In genomic region chr11:80079751-80080150, GRCm38 (mm10) we compare ENCODE assay signal across 8 mouse cellular contexts. TPM values are rescaled to one million over a fixed set of nuclear protein-coding genes. Genes with fewer than 3 reads are reported as not detected.
A peak's percentile ranks its signal among the peaks of the same experiment; 100 is the strongest.
DNase-seq lines count a peak whose midpoint lies in the region; ATAC-seq and TF ChIP-seq lines count a peak whose summit lies in the region.

No protein-coding gene starts in this region.

- H3K4me2 ChIP-seq in heart, postnatal 0 days (ENCODE audit: low read depth, low read length) = peak overlapping the region; percentile 68
- peak overlapping the region; percentile 81 for H3K4me2 ChIP-seq in liver, embryonic 16.5 days (ENCODE audit: low read depth, low read length)

- peaks cover 37% of the 10 kb centered on the region for H3K36me3 ChIP-seq in E14TG2a.4 (ENCODE audit: insufficient read depth, low read length)
- 0 out of 2 replicates have a peak, but pooled peaks cover 3% of the 10 kb centered on the region for H3K36me3 ChIP-seq in heart, postnatal 0 days (replicated peaks; ENCODE audit: control insufficient read depth, insufficient read depth, low read length)
- H3K36me3 ChIP-seq in liver, embryonic 16.5 days (ENCODE audit: control insufficient read depth, insufficient read depth) = peaks cover 9% of the 10 kb centered on the region

- no peak for ATAC-seq in heart, postnatal 0 days (ENCODE audit: insufficient read depth, low read depth)
- no peak for ATAC-seq in liver, embryonic 16.5 days (ENCODE audit: low read depth)

- H3K27ac ChIP-seq in heart, postnatal 0 days (ENCODE audit: low read depth) = 0 out of 2 replicates have a peak overlapping the region, but pooled peaks have one; percentile 89
- H3K27ac ChIP-seq in liver, embryonic 16.5 days (ENCODE audit: low read length) = peak overlapping the region; percentile 100

- WGBS in heart, postnatal 0 days = 31% methylated on average over 6 of the region's 6 CpGs
- WGBS in liver, embryonic 16.5 days (ENCODE audit: insufficient replicate concordance) = 11% methylated on average over 6 of the region's 6 CpGs

- TF ChIP-seq CTCF in E14TG2a.4 (conservative IDR thresholded peaks at IDR 0.05; ENCODE audit: low read length) = no peak
- no peak for TF ChIP-seq CTCF in heart, postnatal 0 days (IDR thresholded peaks at IDR 0.05; ENCODE audit: low read depth)

- H3K9ac ChIP-seq in heart, postnatal 0 days (replicated peaks; ENCODE audit: low read depth, low read length) = peak overlapping the region; percentile 90
- peak overlapping the region; percentile 99 for H3K9ac ChIP-seq in liver, embryonic 16.5 days (ENCODE audit: low read depth, low read length)

- intact Hi-C loops in heart, postnatal 14 days (cut with DNase I) = loop anchor here (10.0 kb wide), 1 partner anchor 105 kb away; the partner anchor contains the start of gene Rnf135

- H3K4me1 ChIP-seq in E14TG2a.4 (replicated peaks; ENCODE audit: low read depth, low read length) = peaks cover 33% of the 10 kb centered on the region
- peaks cover 6% of the 10 kb centered on the region; the same call in 1 of the 2 replicates for H3K4me1 ChIP-seq in heart, postnatal 0 days (ENCODE audit: control insufficient read depth, insufficient read depth)
- H3K4me1 ChIP-seq in liver, embryonic 16.5 days (ENCODE audit: control insufficient read depth, low read depth, low read length) = peaks cover 33% of the 10 kb centered on the region

- peak; percentile 60 for DNase-seq in heart, adult 11 months
- no peak for DNase-seq in heart, postnatal 14 days
- no peak for DNase-seq in heart, postnatal 0 days (ENCODE audit: low spot score)
- DNase-seq in right cerebral cortex, postnatal 14 days = no peak
- DNase-seq in B cell, adult 2 months = no peak
- no peak for DNase-seq in adrenal gland, postnatal 25 days

- 0 out of 2 replicates have a peak, but pooled peaks cover 5% of the 10 kb centered on the region for H3K9me3 ChIP-seq in E14TG2a.4 (ENCODE audit: low read length)
- no peaks in the 10 kb centered on the region for H3K9me3 ChIP-seq in heart, postnatal 0 days (replicated peaks; ENCODE audit: control insufficient read depth, low read length)
- 0 out of 2 replicates have a peak, but pooled peaks cover 3% of the 10 kb centered on the region for H3K9me3 ChIP-seq in liver, embryonic 16.5 days (replicated peaks; ENCODE audit: control insufficient read depth, low read length)

- no peak for TF ChIP-seq EP300 in heart, postnatal 0 days (IDR thresholded peaks at IDR 0.05; ENCODE audit: low read depth)

- H3K27me3 ChIP-seq in E14TG2a.4 (ENCODE audit: insufficient read depth, low read length) = no peaks in the 10 kb centered on the region
- no peaks in the 10 kb centered on the region for H3K27me3 ChIP-seq in heart, postnatal 0 days (ENCODE audit: control insufficient read depth, insufficient read depth, low read length)
- H3K27me3 ChIP-seq in liver, embryonic 16.5 days (ENCODE audit: control insufficient read depth, insufficient read depth, low read depth, low read length) = no peaks in the 10 kb centered on the region

- peak overlapping the region; percentile 96 for H3K4me3 ChIP-seq in E14TG2a.4 (replicated peaks; ENCODE audit: low read length)
- peak overlapping the region; percentile 66 for H3K4me3 ChIP-seq in heart, postnatal 0 days (ENCODE audit: low read depth, low read length)
- peak overlapping the region; percentile 91 for H3K4me3 ChIP-seq in liver, embryonic 16.5 days (ENCODE audit: low read depth, low read length)

RNA-seq across cellular contexts. Expression of gene Crlf3, which starts 1.0 kb away (rescaled TPM):
- total RNA-seq in heart, postnatal 14 days (2021) = 10 to 100 TPM; 16.1 to 16.9 TPM
- 12.6 and 28.0 TPM in 2 replicates for total RNA-seq in heart, postnatal 0 days (2014; rRNA removed; ENCODE audit: low replicate concordance)
- 19.7 and 22.3 TPM in 2 replicates for polyA plus RNA-seq in heart, postnatal 0 days (2015; fragmentation: Nextera tagmentation; extraction: Ambion mirVana)
- 97.1 and 104 TPM in 2 replicates for polyA plus RNA-seq in liver, embryonic 16.5 days (2015; fragmentation: Nextera tagmentation; extraction: Ambion mirVana)
- 13.6 and 18.2 TPM in 2 replicates for total RNA-seq in adrenal gland, postnatal 25 days (2021)

RNA-seq across cellular contexts. Expression of gene Atad5, which starts 9.4 kb away (rescaled TPM):
- total RNA-seq in heart, postnatal 14 days (2021) = 1 to 10 TPM; 1.8 to 2.0 TPM
- total RNA-seq in heart, postnatal 0 days (2014; rRNA removed; ENCODE audit: low replicate concordance) = 3.3 and 4.2 TPM in 2 replicates
- 1.5 and 1.8 TPM in 2 replicates for polyA plus RNA-seq in heart, postnatal 0 days (2015; fragmentation: Nextera tagmentation; extraction: Ambion mirVana)
- polyA plus RNA-seq in liver, embryonic 16.5 days (2015; fragmentation: Nextera tagmentation; extraction: Ambion mirVana) = 9.0 and 9.7 TPM in 2 replicates
- total RNA-seq in adrenal gland, postnatal 25 days (2021) = 4.2 and 4.5 TPM in 2 replicates
